Mouse (Mus musculus) embryo, embryonic 10 days (tissue): ENCODE data around the gene Hoxa3.

Source experiments
- DNase-seq: peaks from one replicate; pipeline ENCODE4 v3.0.0-alpha.2; 2015; ENCODE audit warnings: low spot score

Gene Hoxa3

GRCm38 (mm10) chr6:52246403-52246803 lies 33.3 kb upstream of the Hoxa3 start:
- DNase-seq = peak; percentile 66

GRCm38 (mm10) chr6:52245757-52246142 lies 32.6 kb upstream of the Hoxa3 start, which contains the start of gene Hoxa11:
TSS of gene Hoxa11 (minus strand) at chr6:52245810.
- no peak for DNase-seq

GRCm38 (mm10) chr6:52245040-52245756 lies 32.1 kb upstream of the Hoxa3 start:
- no peak for DNase-seq

DNA sequence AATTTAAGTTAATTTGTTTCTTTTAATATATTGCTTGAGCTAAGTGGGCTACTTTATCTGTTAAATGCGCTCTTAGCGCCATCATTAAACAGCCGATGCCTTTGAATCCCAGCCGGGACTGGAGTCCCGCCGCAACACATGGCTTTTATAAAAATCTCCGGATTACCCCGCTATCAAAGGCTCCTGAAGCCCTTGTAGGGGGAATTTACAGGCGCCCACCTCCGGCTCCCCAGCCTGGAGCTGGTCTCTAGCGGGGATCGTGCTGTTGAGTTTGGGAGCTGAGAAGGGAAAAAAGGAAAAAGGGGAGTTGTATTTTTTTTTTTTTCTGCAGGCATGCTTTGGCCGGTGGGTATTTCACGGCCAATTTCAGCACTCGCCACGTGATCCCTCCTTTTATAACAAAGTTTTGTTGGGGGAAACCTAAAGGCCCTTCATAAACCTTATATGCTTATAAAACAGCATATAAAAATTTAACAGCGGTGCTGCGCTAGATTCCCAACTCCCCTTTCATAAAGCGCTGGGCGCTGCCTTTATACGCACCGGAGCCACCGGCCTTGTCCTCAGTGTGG lies 31.4 kb upstream of the Hoxa3 start:
- no peak for DNase-seq

GRCm38 (mm10) chr6:52243681-52244121 lies 30.6 kb upstream of the Hoxa3 start:
- no peak for DNase-seq

- DNase-seq = no peak
These were observed 29.7 kb upstream of the Hoxa3 start for GRCm38 (mm10) chr6:52242801-52243332.

- no peak for DNase-seq
These were observed 28.0 kb upstream of the Hoxa3 start for GRCm38 (mm10) chr6:52241001-52241621.

DNA sequence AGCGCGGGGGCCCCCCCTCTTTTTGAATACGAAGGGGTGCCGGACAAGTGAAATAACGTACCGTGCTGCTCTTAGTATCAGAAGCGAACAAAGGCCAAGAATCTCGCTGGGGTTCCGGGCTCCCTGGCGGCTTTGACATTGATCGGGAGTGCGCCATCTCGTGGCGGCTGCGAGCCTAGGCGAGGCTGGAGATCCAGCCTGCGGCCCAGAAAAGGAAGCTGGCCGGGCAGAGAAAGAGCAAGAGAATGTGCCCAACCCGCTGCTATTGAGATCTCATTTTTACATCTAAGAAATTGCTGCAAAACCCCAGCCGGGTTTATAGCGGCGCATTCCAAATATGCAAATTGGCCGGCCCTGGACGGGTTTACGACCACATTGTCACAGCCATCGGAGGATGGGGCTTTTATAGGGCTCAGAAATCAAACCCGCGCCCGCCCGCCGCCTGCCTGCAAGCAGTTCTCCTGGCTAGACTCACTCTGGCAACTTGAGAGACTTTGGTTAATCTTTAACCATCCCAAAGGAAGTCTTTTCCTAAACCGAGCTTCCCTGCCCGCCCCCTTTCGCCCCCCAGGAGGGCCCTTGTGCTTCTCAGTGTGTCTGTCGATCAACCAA lies 27.4 kb upstream of the Hoxa3 start, which contains the start of gene Hoxa10:
TSS of gene Hoxa10 (minus strand) at position 466 of the 612 bp plus-strand sequence.
- peak; percentile 96 for DNase-seq

GRCm38 (mm10) chr6:52239625-52240388 lies 26.7 kb upstream of the Hoxa3 start:
- DNase-seq = peak; percentile 30

- no peak for DNase-seq
These were observed 25.8 kb upstream of the Hoxa3 start for GRCm38 (mm10) chr6:52238976-52239375.

- no peak for DNase-seq
These were observed 25.0 kb upstream of the Hoxa3 start for GRCm38 (mm10) chr6:52238155-52238545.

- no peak for DNase-seq
These were observed 24.4 kb upstream of the Hoxa3 start for GRCm38 (mm10) chr6:52237346-52238154.

DNA sequence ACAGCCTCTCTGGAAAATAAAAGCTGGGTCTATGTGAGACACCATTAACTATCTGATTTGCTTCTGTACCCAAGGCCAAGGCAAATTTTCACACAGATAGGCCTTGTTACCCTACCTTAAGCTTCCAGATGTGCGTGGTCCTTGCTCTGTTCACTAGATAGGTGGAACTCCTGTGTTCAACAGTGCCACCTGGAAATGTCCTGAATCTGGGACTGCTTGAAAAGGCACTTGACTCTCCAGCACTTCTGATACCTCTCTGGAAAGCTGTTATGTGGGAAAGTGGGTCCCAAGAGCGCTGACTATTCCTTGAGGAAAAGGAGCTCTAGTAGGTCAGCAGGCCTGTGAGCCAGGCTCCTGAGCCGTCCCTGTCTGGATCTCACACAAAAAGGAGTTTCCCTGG lies 23.7 kb upstream of the Hoxa3 start:
- no peak for DNase-seq

- no peak for DNase-seq
These were observed 22.7 kb upstream of the Hoxa3 start for GRCm38 (mm10) chr6:52235866-52236265.

GRCm38 (mm10) chr6:52235267-52235666 lies 22.1 kb upstream of the Hoxa3 start:
- DNase-seq = no peak

GRCm38 (mm10) chr6:52234428-52235140 lies 21.4 kb upstream of the Hoxa3 start:
- no peak for DNase-seq

DNA sequence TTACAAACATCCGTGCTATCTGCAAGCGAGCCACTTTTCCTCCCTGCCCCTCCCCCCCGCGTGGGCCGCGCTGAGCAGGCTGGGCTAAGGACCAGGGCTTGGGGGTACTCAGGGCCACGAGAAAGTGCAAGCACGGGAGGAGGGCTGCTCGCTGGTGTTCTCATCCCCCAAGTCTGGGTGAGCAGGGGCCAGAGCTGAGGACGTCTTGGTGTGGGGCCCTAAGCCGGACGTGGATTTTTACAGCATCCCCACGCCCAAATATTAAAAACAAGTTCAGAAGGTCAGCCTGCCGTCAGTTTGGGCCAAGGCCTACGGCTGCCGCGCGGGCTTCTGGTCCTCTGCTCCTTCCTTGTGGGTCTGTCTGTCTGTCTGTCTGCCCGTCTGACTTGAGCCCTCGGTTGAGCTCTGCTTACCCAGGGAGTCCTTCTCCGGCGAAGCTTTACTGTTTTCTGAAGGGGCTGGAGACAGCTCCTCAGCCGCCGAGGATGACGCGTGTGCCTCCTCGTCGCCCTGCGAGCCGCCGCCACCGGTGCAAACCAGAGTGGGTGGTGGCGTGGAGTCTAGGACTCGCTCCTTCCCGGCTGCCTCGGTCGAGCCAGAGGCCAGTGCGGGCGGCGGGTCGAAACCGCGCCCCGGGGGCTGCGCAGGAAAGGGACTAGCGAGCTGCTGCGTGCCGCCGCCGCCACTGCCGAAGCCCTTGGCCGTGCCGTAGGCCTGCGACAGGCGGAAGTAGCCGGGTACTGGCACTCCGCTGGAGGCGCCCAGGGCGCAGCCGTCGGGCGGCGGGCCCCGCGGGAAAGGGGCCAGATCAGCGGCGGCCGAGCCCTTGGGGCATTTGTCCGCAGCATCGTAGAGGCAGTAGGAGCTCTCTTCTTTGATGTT lies 20.7 kb upstream of the Hoxa3 start:
- no peak for DNase-seq

DNA sequence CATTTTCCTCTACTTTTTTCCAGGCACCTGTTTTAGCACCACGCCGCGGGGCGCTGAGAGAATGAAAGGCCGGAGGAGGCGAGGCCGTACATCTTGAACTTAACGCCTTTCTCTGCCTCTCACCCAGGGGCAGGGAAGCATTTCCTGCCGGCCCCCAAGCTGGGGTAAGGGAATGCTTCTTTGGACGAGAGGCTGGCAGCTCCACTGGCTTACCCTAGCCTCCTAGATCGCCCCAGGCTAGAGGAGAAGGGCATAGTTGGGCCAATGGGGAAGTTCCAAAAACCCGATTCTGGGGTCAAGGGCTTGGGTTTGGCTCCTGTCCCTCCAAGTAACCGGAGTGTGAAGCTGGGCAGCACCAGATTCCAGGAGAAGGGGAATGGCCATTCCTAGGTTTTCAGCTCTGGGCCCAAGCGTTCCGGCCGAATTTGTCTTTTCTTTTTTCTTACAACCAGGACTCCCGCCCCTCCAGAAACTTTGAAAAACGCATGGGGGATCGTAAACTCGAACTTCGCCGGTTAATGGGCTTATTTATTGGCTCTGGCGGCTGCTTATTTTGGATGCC lies 19.9 kb upstream of the Hoxa3 start:
- DNase-seq = no peak

DNA sequence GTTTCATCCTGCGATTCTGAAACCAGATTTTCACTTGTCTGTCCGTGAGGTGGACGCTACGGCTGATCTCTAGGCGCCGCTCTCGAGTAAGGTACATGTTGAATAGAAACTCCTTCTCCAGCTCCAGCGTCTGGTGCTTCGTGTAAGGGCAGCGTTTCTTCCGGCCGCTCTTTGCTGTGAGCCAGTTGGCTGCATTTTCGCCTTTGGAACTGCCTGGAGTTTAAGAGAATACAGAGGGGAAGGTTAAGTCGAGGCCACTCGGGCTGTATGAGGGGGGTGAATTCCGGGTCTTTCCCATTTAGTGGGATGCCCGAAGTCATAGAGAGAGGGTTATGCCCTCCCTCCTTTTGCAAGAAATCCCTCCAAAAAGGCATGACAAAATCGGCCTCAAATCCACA lies 19.4 kb upstream of the Hoxa3 start:
- peak; percentile 67 for DNase-seq
